Mouse (Mus musculus): Measurements from ENCODE around the gene Os9.
"Not testable (repeated sequence)": the region's sequence is repeated elsewhere in the genome, so short reads cannot be mapped to it uniquely, and the experiment has no call there.

Gene Os9

GRCm38 (mm10) chr10:127144536-127144935, 23.6 kb upstream of the Os9 start:
- DNase-seq (ENCODE audit: low spot score), result no peak

- DNase-seq (ENCODE audit: low spot score), result no peak
Observed at GRCm38 (mm10) chr10:127143228-127143627, 22.3 kb upstream of the Os9 start.

DNA sequence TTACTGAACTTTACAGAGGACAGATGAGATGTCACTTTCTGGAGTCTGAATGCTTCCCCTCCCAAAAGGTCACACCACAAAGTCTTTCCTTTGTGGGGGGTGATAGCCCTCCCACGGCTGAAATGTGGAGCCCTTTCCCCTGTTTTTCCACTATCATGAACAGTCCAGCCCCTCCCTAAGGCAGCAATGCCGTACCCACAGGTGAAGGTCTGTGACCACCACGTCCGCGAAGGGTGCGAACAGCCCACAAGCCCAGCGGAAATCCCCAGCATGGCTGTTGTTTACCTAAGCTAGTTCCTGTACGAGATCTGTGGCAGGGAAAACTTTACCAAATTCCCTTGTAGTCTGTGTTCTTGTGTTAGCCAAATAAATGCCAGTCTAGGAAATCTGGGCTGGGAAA, 20.6 kb upstream of the Os9 start:
- DNase-seq (ENCODE audit: low spot score), result no peak

DNA sequence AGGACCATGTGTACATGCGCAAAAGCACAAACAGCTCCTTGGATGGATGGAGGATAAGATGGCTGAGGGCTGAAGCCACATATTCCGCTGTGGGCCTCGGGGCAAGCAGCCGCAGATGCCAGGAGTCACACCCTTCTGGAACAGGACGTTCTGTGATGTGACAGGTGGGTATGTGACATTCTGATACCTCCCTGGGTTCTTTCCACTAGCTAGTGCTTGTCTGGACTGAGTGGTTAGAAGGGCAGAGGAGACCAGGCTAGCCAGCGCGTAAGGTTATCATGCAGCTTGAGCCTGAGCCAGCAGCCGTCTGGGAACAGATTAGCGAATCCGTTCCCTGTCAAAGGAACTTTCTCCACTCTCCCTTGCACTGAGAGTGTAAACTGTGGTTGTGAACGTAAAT, 20.0 kb upstream of the Os9 start:
- no peak for DNase-seq (ENCODE audit: low spot score)

DNA sequence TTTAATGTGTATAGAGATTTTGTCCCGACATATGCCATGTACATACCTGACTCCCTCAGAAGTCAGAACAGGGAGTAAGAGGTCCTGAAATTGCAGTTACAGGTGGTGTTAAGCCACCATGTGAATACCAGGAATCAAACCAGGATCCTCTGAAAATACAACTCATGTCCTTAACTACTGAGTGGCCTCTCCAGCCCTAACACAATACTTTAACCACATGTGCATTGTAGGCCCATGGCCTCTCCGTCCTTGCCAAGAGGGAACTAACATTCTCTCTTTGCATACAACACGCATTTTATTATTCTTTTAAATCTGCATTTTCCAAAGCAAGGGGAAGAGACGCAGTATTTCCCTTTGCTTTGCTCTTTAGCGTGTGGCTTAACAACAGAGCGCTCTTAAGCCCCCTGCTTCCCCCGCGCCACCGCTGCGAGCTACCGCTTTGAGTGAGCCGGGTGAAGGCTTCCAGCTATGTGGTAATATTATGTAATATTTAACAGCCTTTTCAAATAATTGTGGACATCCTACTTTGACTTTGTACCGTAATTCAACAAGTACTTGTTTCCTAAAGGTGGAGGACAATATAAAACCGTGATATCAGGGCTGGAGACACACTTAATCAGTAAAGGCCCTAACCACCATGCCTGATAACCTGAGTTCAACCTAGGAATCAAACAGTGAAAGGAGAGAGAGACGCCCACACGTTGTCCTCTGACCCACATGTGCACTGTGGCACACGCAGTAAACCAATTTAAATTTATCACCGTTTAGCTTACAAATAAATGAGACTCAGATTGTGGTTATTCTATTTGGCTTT, 17.6 kb upstream of the Os9 start:
- no peak for DNase-seq (ENCODE audit: low spot score)

GRCm38 (mm10) chr10:127137896-127138295, 17.0 kb upstream of the Os9 start:
- DNase-seq (ENCODE audit: low spot score), result no peak

GRCm38 (mm10) chr10:127136510-127136909, 15.6 kb upstream of the Os9 start:
- DNase-seq (ENCODE audit: low spot score), result no peak

GRCm38 (mm10) chr10:127135118-127135836, 14.3 kb upstream of the Os9 start:
- no peak for DNase-seq (ENCODE audit: low spot score)

GRCm38 (mm10) chr10:127134394-127135035, 13.6 kb upstream of the Os9 start:
- DNase-seq (ENCODE audit: low spot score), result not testable (repeated sequence)

GRCm38 (mm10) chr10:127132469-127132868, 11.5 kb upstream of the Os9 start:
- no peak for DNase-seq (ENCODE audit: low spot score)

DNA sequence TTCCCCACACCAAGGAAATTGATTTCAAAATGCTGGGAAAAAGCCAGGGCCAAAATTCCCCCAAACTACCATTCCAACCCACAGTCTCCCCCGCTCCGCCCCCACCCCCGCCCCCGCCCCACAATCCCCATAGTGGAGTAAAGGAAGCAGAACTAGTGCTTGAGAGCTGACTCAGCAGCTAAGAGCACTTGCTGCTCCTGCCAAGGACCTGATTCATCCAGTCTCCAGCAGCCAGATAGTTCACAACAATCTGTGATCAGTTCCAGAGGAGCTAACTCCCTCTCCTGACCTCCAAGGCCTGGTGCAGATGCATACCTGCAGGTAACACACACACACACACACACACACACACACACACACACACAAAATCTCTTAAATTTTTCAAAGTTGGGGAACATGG, 8.5 kb upstream of the Os9 start:
- no peak for DNase-seq (ENCODE audit: low spot score)

- no peak for DNase-seq (ENCODE audit: low spot score)
Observed at GRCm38 (mm10) chr10:127127711-127128279, 6.9 kb upstream of the Os9 start.

- DNase-seq (ENCODE audit: low spot score), result no peak
Observed at GRCm38 (mm10) chr10:127126579-127126978, 5.6 kb upstream of the Os9 start.

DNA sequence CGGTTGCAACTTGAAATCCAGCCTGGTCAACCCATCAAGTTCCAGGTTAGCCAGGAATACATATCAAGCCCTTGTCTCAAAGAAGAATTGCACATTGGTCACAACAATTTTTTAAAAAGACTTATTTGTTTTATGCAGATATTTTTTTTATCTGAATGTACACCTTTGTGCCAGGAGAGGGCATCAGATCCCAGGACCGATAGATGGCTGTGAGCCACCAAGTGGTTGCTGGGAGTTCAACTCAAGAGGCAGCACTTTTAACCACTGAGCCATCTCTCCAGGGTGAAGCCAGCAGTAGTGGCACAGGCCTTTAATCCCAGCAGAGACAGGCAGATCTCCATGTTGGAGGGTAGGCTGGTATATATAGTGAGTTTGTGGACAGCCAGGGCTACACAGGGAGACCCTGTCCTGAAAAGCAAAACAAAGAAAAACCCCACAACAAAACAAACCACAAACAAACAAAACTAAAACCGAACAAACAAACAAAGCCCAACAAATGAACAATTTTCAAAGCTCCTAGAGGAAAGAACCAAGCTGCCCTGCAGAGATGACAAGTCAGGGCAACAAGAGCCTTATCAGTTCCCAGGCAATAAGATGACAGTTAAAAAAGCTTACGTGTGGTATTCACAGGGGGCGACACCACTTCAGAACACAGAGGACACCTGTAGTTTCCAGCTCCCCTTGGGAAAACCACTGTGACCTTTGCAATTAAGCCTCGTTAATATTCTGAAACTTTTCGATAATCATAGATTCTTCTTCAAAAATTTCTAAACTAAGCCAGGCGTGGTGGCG, 4.5 kb upstream of the Os9 start:
- DNase-seq (ENCODE audit: low spot score), result no peak

DNA sequence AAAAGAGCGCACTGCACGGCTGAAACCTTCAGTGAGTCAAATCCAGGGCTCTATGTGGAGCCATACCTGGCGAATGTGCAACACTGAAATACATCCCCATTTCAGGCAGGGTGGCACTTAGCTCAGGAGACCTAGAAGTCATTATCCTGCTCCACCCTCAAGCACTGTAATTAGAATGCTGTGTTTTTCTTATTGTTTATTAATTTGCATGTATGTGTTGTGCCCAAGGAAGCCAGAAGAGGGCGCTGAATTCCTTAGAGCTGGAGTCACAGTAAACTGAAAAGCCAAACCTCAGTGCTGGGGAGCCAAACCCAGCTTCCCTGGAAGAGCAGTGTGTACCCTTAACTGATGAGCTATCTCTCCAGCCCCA, 2.5 kb upstream of the Os9 start:
- peak; percentile 74 for DNase-seq (ENCODE audit: low spot score)

DNA sequence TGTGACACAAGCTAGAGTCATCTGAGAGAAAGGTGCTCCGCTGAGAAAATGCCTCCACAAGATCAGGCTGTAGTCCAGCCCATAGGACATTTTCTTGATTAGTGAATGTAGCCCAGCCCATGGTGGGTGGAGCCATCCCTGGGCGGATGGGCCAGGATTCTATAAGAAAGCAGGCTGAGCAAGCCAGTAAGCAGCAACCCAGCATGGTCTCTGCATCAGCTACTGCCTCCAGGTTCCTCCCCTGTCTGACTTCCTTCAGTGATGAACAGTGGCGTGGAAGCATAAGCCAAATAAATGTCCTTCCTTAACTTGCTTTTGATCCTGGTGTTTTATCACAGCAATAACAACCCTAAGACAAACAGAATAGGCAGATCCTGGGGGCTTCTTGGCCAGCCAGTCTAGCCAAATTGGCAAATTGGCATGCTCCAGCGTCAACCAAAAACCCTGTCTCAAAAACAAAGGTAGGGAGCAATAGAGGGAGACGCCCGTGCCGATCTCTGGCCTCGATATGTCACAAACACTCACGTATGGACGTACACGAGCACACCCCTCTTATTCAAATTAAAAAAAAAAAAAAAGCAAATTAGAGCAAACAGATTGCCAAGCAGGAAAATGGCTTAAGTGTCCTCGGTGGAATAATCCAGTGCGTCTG, 2.0 kb upstream of the Os9 start:
- peak; percentile 77 for DNase-seq (ENCODE audit: low spot score)

DNA sequence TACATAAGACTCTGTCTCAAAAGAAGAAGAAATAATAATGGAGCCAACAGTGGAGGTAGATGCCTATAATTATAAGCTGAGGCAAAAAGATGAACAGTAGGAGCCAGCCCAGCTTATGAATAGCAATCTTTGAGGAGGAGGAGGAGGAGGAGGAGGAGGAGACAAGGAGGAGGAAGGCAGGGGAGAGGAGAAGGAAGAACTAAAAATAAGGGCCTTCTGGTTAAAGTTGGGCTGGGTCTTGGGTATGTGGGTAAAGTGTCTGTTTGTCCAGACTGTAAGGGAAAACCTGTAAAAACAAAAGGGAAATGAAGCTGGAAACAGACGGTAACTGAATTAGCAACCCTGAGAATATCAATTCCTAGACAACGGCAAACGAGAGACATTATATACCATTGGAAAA, 1.1 kb upstream of the Os9 start:
- no peak for DNase-seq (ENCODE audit: low spot score)

- no peak for DNase-seq (ENCODE audit: low spot score)
Observed at GRCm38 (mm10) chr10:127120301-127121065, 448 bp downstream of the Os9 start.

- DNase-seq (ENCODE audit: low spot score), result no peak
Observed at GRCm38 (mm10) chr10:127119229-127119628, 1.7 kb downstream of the Os9 start.

DNA sequence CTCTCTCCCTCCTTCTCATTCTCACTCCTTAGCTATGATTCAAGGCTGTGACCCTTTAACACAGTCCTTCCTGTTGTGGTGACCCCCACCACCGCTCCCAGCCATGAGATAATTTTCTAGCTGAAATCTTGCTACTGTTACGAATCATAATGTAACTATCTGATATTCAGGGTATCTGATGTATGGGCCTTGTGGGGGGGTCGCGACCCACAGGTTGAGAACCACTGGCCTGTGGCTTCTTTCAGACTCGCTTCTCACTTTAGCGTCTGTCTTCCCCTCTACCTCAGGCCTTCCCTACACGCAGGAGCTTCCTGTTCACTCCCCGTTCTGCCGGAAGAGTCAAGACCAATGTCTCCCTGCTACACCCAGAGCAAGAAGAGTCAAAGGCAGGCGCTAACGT, 2.5 kb downstream of the Os9 start:
- DNase-seq (ENCODE audit: low spot score), result no peak

- no peak for DNase-seq (ENCODE audit: low spot score)
Observed at GRCm38 (mm10) chr10:127115068-127115467, 5.9 kb downstream of the Os9 start.

Data from c-Kit-positive CD71-positive TER-119-positive erythroid progenitor cells, embryonic 14.5 days (primary cell).